Mouse (Mus musculus) embryonic facial prominence, embryonic 13.5 days (tissue): ENCODE measurements around the gene Scube1. TPM values are rescaled to one million over a fixed set of nuclear protein-coding genes. Genes with fewer than 3 reads are reported as not detected.

Experiments used
- ATAC-seq: fragments of 200-750 bp; cut with Nextera tagmentation; 2 replicates; pipeline ENCODE4 v1.8.0; 2017; ENCODE audit warnings: low read depth; ENCODE audit not compliant: insufficient number of reproducible peaks, insufficient read depth, low FRiP score, low TSS enrichment
- H3K27ac ChIP-seq: fragments of 300-500 bp; sonication (generic); 2 replicates; pipeline ENCODE4 v1.5.1; 2015; ENCODE audit warnings: moderate library complexity, mild to moderate bottlenecking, inconsistent platforms
- H3K27me3 ChIP-seq: fragments of 300-500 bp; sonication (generic); 2 replicates; pipeline ENCODE4 v1.6.1; 2015; ENCODE audit warnings: mild to moderate bottlenecking, inconsistent platforms
- H3K36me3 ChIP-seq: fragments of 300-500 bp; sonication (generic); 2 replicates; pipeline ENCODE4 v1.6.1; 2015; ENCODE audit warnings: mild to moderate bottlenecking, inconsistent platforms
- H3K4me1 ChIP-seq: fragments of 300-500 bp; sonication (generic); 2 replicates; pipeline ENCODE4 v1.6.1; 2015; ENCODE audit warnings: inconsistent platforms
- H3K4me2 ChIP-seq: fragments of 300-500 bp; sonication (generic); 2 replicates; pipeline ENCODE4 v1.6.1; 2015; ENCODE audit warnings: moderate library complexity, mild to moderate bottlenecking, inconsistent platforms
- H3K4me3 ChIP-seq: fragments of 300-500 bp; sonication (generic); 2 replicates; pipeline ENCODE4 v1.5.1; 2015; ENCODE audit warnings: mild to moderate bottlenecking, inconsistent platforms
- H3K9ac ChIP-seq: fragments of 300-500 bp; sonication (generic); 2 replicates; pipeline ENCODE4 v1.6.1; 2015; ENCODE audit warnings: mild to moderate bottlenecking, inconsistent platforms
- H3K9me3 ChIP-seq: fragments of 300-500 bp; sonication (generic); 2 replicates; pipeline ENCODE4 v1.6.1; 2016; ENCODE audit warnings: inconsistent platforms
- WGBS: fragments of 180-500 bp; shearing (Covaris S2); methylation state at CpG from one replicate; pipeline ENCODE4 v1.1.7; 2015; ENCODE audit warnings: mixed read lengths; 5-methylcytosine and 5-hydroxymethylcytosine counted together
- polyA plus RNA-seq: library from polyadenylated mRNA; unstranded; fragments of >200 nt; fragmentation: Nextera tagmentation; extraction: Ambion mirVana; gene quantifications from 2 replicates; pipeline ENCODE4 v1.2.1, GENCODE M21; 2015

The Scube1 gene
- polyA plus RNA-seq, 1 experiment from 2014 or later, result 24.1 TPM

DNA sequence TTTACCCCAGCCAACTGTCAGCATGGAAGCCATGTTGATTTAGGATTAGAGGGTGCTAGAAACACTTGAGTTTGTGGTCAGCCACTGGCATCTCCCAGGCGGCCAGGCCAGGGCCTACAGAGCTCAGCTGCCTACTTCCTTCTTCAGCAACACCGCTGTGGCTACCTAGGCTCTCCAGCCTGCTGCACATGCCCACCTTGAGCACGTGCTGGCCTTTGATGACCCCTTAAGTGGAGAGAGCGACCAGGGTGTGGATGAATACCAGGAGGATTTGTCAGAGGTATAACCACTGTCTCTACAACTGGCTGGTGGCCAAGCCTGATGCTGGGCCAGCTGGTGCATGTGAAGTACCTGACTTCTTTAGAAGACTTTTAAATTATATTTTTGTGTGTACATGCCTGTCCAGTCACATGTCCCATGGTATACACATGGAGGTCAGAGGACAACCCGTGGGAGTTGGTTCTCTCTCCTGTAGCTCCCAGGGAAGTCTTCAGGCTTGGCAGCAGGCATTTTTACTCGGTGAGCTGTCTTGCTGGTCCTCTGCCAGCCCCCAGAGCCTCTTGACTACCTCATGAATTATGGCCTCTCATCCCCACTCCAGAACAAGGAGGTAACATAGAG is 150.0 kb downstream of the Scube1 start:
- no peak for ATAC-seq
- Histone ChIP-seq H3K27me3 (no peaks in the 10 kb centered on the region), H3K27ac (no peak overlapping the region), H3K4me2 (no peak overlapping the region), H3K9me3 (no peaks in the 10 kb centered on the region), H3K4me3 (no peak overlapping the region), H3K9ac (no peak overlapping the region), H3K36me3 (peaks cover 60% of the 10 kb centered on the region), H3K4me1 (no peaks in the 10 kb centered on the region)
- 85% methylated on average over 6 of the region's 6 CpGs for WGBS

DNA sequence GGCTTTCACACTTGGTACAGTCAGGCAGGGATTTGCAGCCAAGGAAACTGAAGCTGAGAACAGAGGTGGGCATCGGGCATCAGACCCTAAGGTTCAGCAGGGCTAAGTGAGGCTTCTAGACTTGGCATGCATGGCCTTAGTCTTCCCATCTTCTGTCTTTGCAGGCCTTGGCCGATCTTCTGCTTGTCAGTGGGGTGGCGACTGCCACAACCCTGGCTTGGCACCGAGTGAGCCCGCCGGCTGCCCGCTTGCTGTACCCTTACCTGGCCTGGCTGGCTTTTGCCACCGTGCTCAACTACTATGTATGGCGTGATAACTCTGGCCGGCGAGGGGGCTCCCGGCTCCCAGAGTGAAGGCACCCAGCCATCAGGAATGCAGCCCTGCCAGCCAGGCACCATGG is 151.2 kb downstream of the Scube1 start:
- H3K36me3 ChIP-seq, result peaks cover 49% of the 10 kb centered on the region

GRCm38 (mm10) chr15:83572132-83572531 is 152.7 kb downstream of the Scube1 start:
- Histone ChIP-seq H3K9ac (no peak overlapping the region), H3K36me3 (peaks cover 35% of the 10 kb centered on the region), H3K9me3 (no peaks in the 10 kb centered on the region), H3K4me3 (no peak overlapping the region), H3K4me2 (no peak overlapping the region), H3K27ac (no peak overlapping the region), H3K4me1 (no peaks in the 10 kb centered on the region), H3K27me3 (no peaks in the 10 kb centered on the region)
- 85% methylated on average over 4 of the region's 4 CpGs for WGBS
- ATAC-seq, result no peak

More for the DNA sequence above, 151.2 kb downstream of the Scube1 start:
- Histone ChIP-seq H3K27me3 (no peaks in the 10 kb centered on the region), H3K4me1 (no peaks in the 10 kb centered on the region), H3K27ac (no peak overlapping the region), H3K9ac (no peak overlapping the region), H3K9me3 (no peaks in the 10 kb centered on the region), H3K4me3 (no peak overlapping the region), H3K4me2 (no peak overlapping the region)
- ATAC-seq, result no peak
- WGBS, result 96% methylated on average over 12 of the region's 12 CpGs

- no peak overlapping the region for H3K9ac ChIP-seq
- no peak overlapping the region for H3K27ac ChIP-seq
- H3K4me3 ChIP-seq, result no peak overlapping the region
- no peaks in the 10 kb centered on the region for H3K9me3 ChIP-seq
- H3K4me2 ChIP-seq, result no peak overlapping the region
- no peak for ATAC-seq
- H3K27me3 ChIP-seq, result no peaks in the 10 kb centered on the region
- WGBS, result 92% methylated on average over 5 of the region's 5 CpGs
- H3K36me3 ChIP-seq, result peaks cover 30% of the 10 kb centered on the region
- no peaks in the 10 kb centered on the region for H3K4me1 ChIP-seq
Measured at GRCm38 (mm10) chr15:83571636-83572035, 153.2 kb downstream of the Scube1 start.

DNA sequence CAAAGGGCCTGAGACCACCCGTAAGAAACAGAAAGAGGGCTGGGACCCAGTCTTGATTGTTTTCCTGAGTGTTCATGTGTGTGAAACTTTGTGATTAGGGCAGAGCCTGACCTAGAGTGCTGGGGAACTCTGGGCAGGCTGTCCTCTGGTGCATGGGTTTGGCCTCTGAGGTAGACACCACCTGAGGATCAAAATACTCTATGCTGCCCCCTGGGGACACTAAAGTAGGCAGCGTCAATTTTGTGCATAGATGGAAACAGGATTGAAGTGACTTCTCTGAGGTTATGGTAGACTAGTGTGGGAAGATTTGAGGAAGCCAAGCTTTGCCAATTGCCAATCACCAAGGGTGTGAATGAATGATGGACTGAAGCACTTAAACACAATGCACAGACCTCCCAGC is 154.2 kb downstream of the Scube1 start:
- H3K4me1 ChIP-seq, result no peaks in the 10 kb centered on the region
- H3K9ac ChIP-seq, result no peak overlapping the region
- no peak for ATAC-seq
- H3K36me3 ChIP-seq, result peaks cover 20% of the 10 kb centered on the region
- H3K4me3 ChIP-seq, result no peak overlapping the region
- H3K4me2 ChIP-seq, result no peak overlapping the region
- no peak overlapping the region for H3K27ac ChIP-seq
- H3K27me3 ChIP-seq, result no peaks in the 10 kb centered on the region
- H3K9me3 ChIP-seq, result no peaks in the 10 kb centered on the region
- WGBS, result 64% methylated on average over 2 of the region's 2 CpGs

- H3K27ac ChIP-seq, result no peak overlapping the region
- H3K27me3 ChIP-seq, result 0 out of 2 replicates have a peak, but pooled peaks cover 3% of the 10 kb centered on the region
- H3K4me3 ChIP-seq, result no peak overlapping the region
- H3K36me3 ChIP-seq, result peaks cover 10% of the 10 kb centered on the region
- ATAC-seq, result no peak
- no peak overlapping the region for H3K9ac ChIP-seq
- no peak overlapping the region for H3K4me2 ChIP-seq
- 57% methylated on average over 11 of the region's 11 CpGs for WGBS
- H3K4me1 ChIP-seq, result no peaks in the 10 kb centered on the region
- no peaks in the 10 kb centered on the region for H3K9me3 ChIP-seq
Measured at GRCm38 (mm10) chr15:83569682-83570081, 155.1 kb downstream of the Scube1 start.

GRCm38 (mm10) chr15:83568544-83568943 is 156.3 kb downstream of the Scube1 start:
- WGBS, result 90% methylated on average over 5 of the region's 5 CpGs
- no peak overlapping the region for H3K4me3 ChIP-seq
- H3K27me3 ChIP-seq, result 0 out of 2 replicates have a peak, but pooled peaks cover 3% of the 10 kb centered on the region
- no peak overlapping the region for H3K4me2 ChIP-seq
- no peaks in the 10 kb centered on the region for H3K9me3 ChIP-seq
- H3K4me1 ChIP-seq, result peaks cover 11% of the 10 kb centered on the region
- no peaks in the 10 kb centered on the region for H3K36me3 ChIP-seq
- H3K9ac ChIP-seq, result no peak overlapping the region
- no peak overlapping the region for H3K27ac ChIP-seq
- no peak for ATAC-seq

- H3K27ac ChIP-seq, result no peak overlapping the region
- no peaks in the 10 kb centered on the region for H3K36me3 ChIP-seq
- H3K4me3 ChIP-seq, result no peak overlapping the region
- no peak overlapping the region for H3K4me2 ChIP-seq
- ATAC-seq, result no peak
- 0 out of 2 replicates have a peak, but pooled peaks cover 3% of the 10 kb centered on the region for H3K27me3 ChIP-seq
- H3K9me3 ChIP-seq, result no peaks in the 10 kb centered on the region
- H3K9ac ChIP-seq, result no peak overlapping the region
- peaks cover 19% of the 10 kb centered on the region for H3K4me1 ChIP-seq
- 84% methylated on average over 3 of the region's 3 CpGs for WGBS
Measured at GRCm38 (mm10) chr15:83567728-83568127, 157.1 kb downstream of the Scube1 start.

DNA sequence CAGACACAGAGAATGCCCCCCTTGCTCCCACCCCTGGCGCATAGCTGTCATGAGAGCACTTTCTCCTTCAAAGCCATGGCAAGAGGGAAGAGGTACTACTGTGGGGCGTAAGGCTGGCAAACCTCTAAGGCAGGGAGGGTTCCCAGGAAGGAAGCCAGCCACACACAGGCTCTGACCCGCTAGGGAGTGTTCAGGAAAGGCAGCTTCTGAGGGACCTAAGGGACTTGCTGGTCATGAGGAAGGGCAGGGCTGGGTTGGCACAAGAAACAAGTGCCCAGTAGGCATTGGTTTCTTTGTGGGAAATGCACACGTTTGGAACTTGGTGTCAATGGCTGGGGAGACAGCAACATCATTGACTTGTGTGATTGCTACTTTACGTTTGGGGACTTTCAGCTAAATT is 158.8 kb downstream of the Scube1 start:
- H3K27ac ChIP-seq, result no peak overlapping the region
- peaks cover 23% of the 10 kb centered on the region for H3K4me1 ChIP-seq
- no peak overlapping the region for H3K4me2 ChIP-seq
- no peak overlapping the region for H3K9ac ChIP-seq
- H3K27me3 ChIP-seq, result 0 out of 2 replicates have a peak, but pooled peaks cover 3% of the 10 kb centered on the region
- H3K36me3 ChIP-seq, result no peaks in the 10 kb centered on the region
- ATAC-seq, result no peak
- WGBS, result 68% methylated on average over 5 of the region's 5 CpGs
- H3K9me3 ChIP-seq, result no peaks in the 10 kb centered on the region
- H3K4me3 ChIP-seq, result no peak overlapping the region

GRCm38 (mm10) chr15:83565434-83565833 is 159.4 kb downstream of the Scube1 start:
- Histone ChIP-seq H3K36me3 (no peaks in the 10 kb centered on the region), H3K4me3 (no peak overlapping the region), H3K27me3 (0 out of 2 replicates have a peak, but pooled peaks cover 3% of the 10 kb centered on the region), H3K27ac (no peak overlapping the region), H3K4me2 (no peak overlapping the region), H3K4me1 (peaks cover 23% of the 10 kb centered on the region), H3K9me3 (no peaks in the 10 kb centered on the region), H3K9ac (no peak overlapping the region)
- 92% methylated on average over 3 of the region's 3 CpGs for WGBS
- no peak for ATAC-seq

GRCm38 (mm10) chr15:83563857-83564651 is 160.8 kb downstream of the Scube1 start:
- peak overlapping the region; percentile 28 for H3K27ac ChIP-seq
- 2% methylated on average over 27 of the region's 27 CpGs for WGBS
- no peaks in the 10 kb centered on the region for H3K36me3 ChIP-seq
- peak overlapping the region; percentile 95 for H3K4me2 ChIP-seq
- no peaks in the 10 kb centered on the region for H3K9me3 ChIP-seq
- peak overlapping the region; percentile 48 for H3K4me3 ChIP-seq
- no peak; the same call in 1 of the 2 replicates for ATAC-seq
- H3K9ac ChIP-seq, result peak overlapping the region; percentile 75
- 0 out of 2 replicates have a peak, but pooled peaks cover 3% of the 10 kb centered on the region for H3K27me3 ChIP-seq
- H3K4me1 ChIP-seq, result peaks cover 23% of the 10 kb centered on the region
